Mouse (Mus musculus): Measurements from ENCODE around the gene Kcp. TPM values are rescaled to one million over a fixed set of nuclear protein-coding genes. Genes with fewer than 3 reads are reported as not detected.

Gene Kcp
- polyA plus RNA-seq, 1 experiment from 2014 or later: 2.8 TPM

- Histone ChIP-seq H3K36me3 (ENCODE audit: control insufficient read depth, insufficient read depth) (no peaks in the 10 kb centered on the region), H3K27ac (ENCODE audit: low read length) (no peak within 1 kb of the TSS), H3K4me3 (ENCODE audit: low read depth, low read length) (peak within 1 kb of the TSS; percentile 55), H3K4me1 (ENCODE audit: control insufficient read depth, low read depth, low read length) (no peaks in the 10 kb centered on the region; the same call in none of the 2 replicates), H3K4me2 (ENCODE audit: low read depth, low read length) (peak within 1 kb of the TSS; percentile 74), H3K9me3 (replicated peaks; ENCODE audit: control insufficient read depth, low read length) (no peaks in the 10 kb centered on the region), H3K9ac (ENCODE audit: low read depth, low read length) (peak within 1 kb of the TSS; percentile 40), H3K27me3 (ENCODE audit: control insufficient read depth, insufficient read depth, low read depth, low read length) (peaks cover 44% of the 10 kb centered on the region)
- peak; percentile 37 for ATAC-seq (ENCODE audit: low read depth)
- WGBS (ENCODE audit: insufficient replicate concordance): 1% methylated on average over 75 of the region's 96 CpGs
Measured at GRCm38 (mm10) chr6:29526281-29527251, 18.8 kb upstream of the Kcp start, which contains the start of gene Irf5. Irf5 (plus strand) TSS chr6:29526625.

- no peaks in the 10 kb centered on the region for H3K36me3 ChIP-seq (ENCODE audit: control insufficient read depth, insufficient read depth)
- no peak overlapping the region for H3K4me3 ChIP-seq (ENCODE audit: low read depth, low read length)
- peaks cover 44% of the 10 kb centered on the region for H3K27me3 ChIP-seq (ENCODE audit: control insufficient read depth, insufficient read depth, low read depth, low read length)
- no peaks in the 10 kb centered on the region for H3K9me3 ChIP-seq (replicated peaks; ENCODE audit: control insufficient read depth, low read length)
- H3K9ac ChIP-seq (ENCODE audit: low read depth, low read length): no peak overlapping the region
- ATAC-seq (ENCODE audit: low read depth): no peak
- H3K27ac ChIP-seq (ENCODE audit: low read length): no peak overlapping the region
- 56% methylated on average over 6 of the region's 6 CpGs for WGBS (ENCODE audit: insufficient replicate concordance)
- H3K4me1 ChIP-seq (ENCODE audit: control insufficient read depth, low read depth, low read length): no peaks in the 10 kb centered on the region; the same call in none of the 2 replicates
- H3K4me2 ChIP-seq (ENCODE audit: low read depth, low read length): no peak overlapping the region
Measured at GRCm38 (mm10) chr6:29525256-29525655, 17.5 kb upstream of the Kcp start.

GRCm38 (mm10) chr6:29524034-29524489, 16.3 kb upstream of the Kcp start:
- H3K9ac ChIP-seq (ENCODE audit: low read depth, low read length): no peak overlapping the region
- no peaks in the 10 kb centered on the region; the same call in none of the 2 replicates for H3K4me1 ChIP-seq (ENCODE audit: control insufficient read depth, low read depth, low read length)
- no peaks in the 10 kb centered on the region for H3K36me3 ChIP-seq (ENCODE audit: control insufficient read depth, insufficient read depth)
- 11% methylated on average over 6 of the region's 6 CpGs for WGBS (ENCODE audit: insufficient replicate concordance)
- no peak overlapping the region for H3K4me3 ChIP-seq (ENCODE audit: low read depth, low read length)
- peak; percentile 50; the same call in 1 of the 2 replicates for ATAC-seq (ENCODE audit: low read depth)
- no peak overlapping the region for H3K4me2 ChIP-seq (ENCODE audit: low read depth, low read length)
- H3K27ac ChIP-seq (ENCODE audit: low read length): peak overlapping the region; percentile 63
- H3K9me3 ChIP-seq (replicated peaks; ENCODE audit: control insufficient read depth, low read length): no peaks in the 10 kb centered on the region
- H3K27me3 ChIP-seq (ENCODE audit: control insufficient read depth, insufficient read depth, low read depth, low read length): peaks cover 39% of the 10 kb centered on the region

GRCm38 (mm10) chr6:29523301-29524033, 15.7 kb upstream of the Kcp start:
- H3K4me3 ChIP-seq (ENCODE audit: low read depth, low read length): no peak overlapping the region
- H3K27ac ChIP-seq (ENCODE audit: low read length): peak overlapping the region; percentile 63
- H3K4me1 ChIP-seq (ENCODE audit: control insufficient read depth, low read depth, low read length): no peaks in the 10 kb centered on the region; the same call in none of the 2 replicates
- no peak overlapping the region for H3K4me2 ChIP-seq (ENCODE audit: low read depth, low read length)
- H3K36me3 ChIP-seq (ENCODE audit: control insufficient read depth, insufficient read depth): no peaks in the 10 kb centered on the region
- 29% methylated on average over 12 of the region's 12 CpGs for whole genome bisulfite sequencing (ENCODE audit: insufficient replicate concordance)
- H3K9ac ChIP-seq (ENCODE audit: low read depth, low read length): no peak overlapping the region
- H3K27me3 ChIP-seq (ENCODE audit: control insufficient read depth, insufficient read depth, low read depth, low read length): peaks cover 33% of the 10 kb centered on the region
- no peaks in the 10 kb centered on the region for H3K9me3 ChIP-seq (replicated peaks; ENCODE audit: control insufficient read depth, low read length)
- no peak for ATAC-seq (ENCODE audit: low read depth)

- WGBS (ENCODE audit: insufficient replicate concordance): 46% methylated on average over 6 of the region's 6 CpGs
- Histone ChIP-seq H3K27ac (ENCODE audit: low read length) (no peak overlapping the region), H3K4me2 (ENCODE audit: low read depth, low read length) (no peak overlapping the region), H3K27me3 (ENCODE audit: control insufficient read depth, insufficient read depth, low read depth, low read length) (peaks cover 26% of the 10 kb centered on the region), H3K9ac (ENCODE audit: low read depth, low read length) (no peak overlapping the region), H3K36me3 (ENCODE audit: control insufficient read depth, insufficient read depth) (no peaks in the 10 kb centered on the region), H3K4me3 (ENCODE audit: low read depth, low read length) (no peak overlapping the region), H3K4me1 (ENCODE audit: control insufficient read depth, low read depth, low read length) (no peaks in the 10 kb centered on the region; the same call in none of the 2 replicates), H3K9me3 (replicated peaks; ENCODE audit: control insufficient read depth, low read length) (no peaks in the 10 kb centered on the region)
- no peak for ATAC-seq (ENCODE audit: low read depth)
Measured at GRCm38 (mm10) chr6:29522626-29523300, 15.0 kb upstream of the Kcp start.

- Histone ChIP-seq H3K9ac (ENCODE audit: low read depth, low read length) (no peak overlapping the region), H3K36me3 (ENCODE audit: control insufficient read depth, insufficient read depth) (no peaks in the 10 kb centered on the region), H3K4me2 (ENCODE audit: low read depth, low read length) (no peak overlapping the region), H3K27me3 (ENCODE audit: control insufficient read depth, insufficient read depth, low read depth, low read length) (no peaks in the 10 kb centered on the region), H3K9me3 (replicated peaks; ENCODE audit: control insufficient read depth, low read length) (no peaks in the 10 kb centered on the region), H3K4me1 (ENCODE audit: control insufficient read depth, low read depth, low read length) (no peaks in the 10 kb centered on the region), H3K27ac (ENCODE audit: low read length) (no peak overlapping the region), H3K4me3 (ENCODE audit: low read depth, low read length) (no peak overlapping the region)
- WGBS (ENCODE audit: insufficient replicate concordance): 5% methylated on average over 5 of the region's 5 CpGs
- ATAC-seq (ENCODE audit: low read depth): no peak
Measured at GRCm38 (mm10) chr6:29517139-29517538, 9.4 kb upstream of the Kcp start.

- Histone ChIP-seq H3K9ac (ENCODE audit: low read depth, low read length) (no peak overlapping the region), H3K4me1 (ENCODE audit: control insufficient read depth, low read depth, low read length) (no peaks in the 10 kb centered on the region), H3K4me3 (ENCODE audit: low read depth, low read length) (peak overlapping the region; percentile 7; the same call in 1 of the 2 replicates), H3K36me3 (ENCODE audit: control insufficient read depth, insufficient read depth) (no peaks in the 10 kb centered on the region), H3K9me3 (replicated peaks; ENCODE audit: control insufficient read depth, low read length) (no peaks in the 10 kb centered on the region), H3K27me3 (ENCODE audit: control insufficient read depth, insufficient read depth, low read depth, low read length) (peaks cover 5% of the 10 kb centered on the region), H3K27ac (ENCODE audit: low read length) (no peak overlapping the region), H3K4me2 (ENCODE audit: low read depth, low read length) (peak overlapping the region; percentile 30)
- WGBS (ENCODE audit: insufficient replicate concordance): 1% methylated on average over 11 of the region's 11 CpGs
- peak; percentile 78 for ATAC-seq (ENCODE audit: low read depth)
Measured at GRCm38 (mm10) chr6:29513284-29513683, 5.5 kb upstream of the Kcp start.

- Histone ChIP-seq H3K27ac (ENCODE audit: low read length) (no peak overlapping the region), H3K4me1 (ENCODE audit: control insufficient read depth, low read depth, low read length) (no peaks in the 10 kb centered on the region), H3K9ac (ENCODE audit: low read depth, low read length) (no peak overlapping the region), H3K4me3 (ENCODE audit: low read depth, low read length) (no peak overlapping the region), H3K27me3 (ENCODE audit: control insufficient read depth, insufficient read depth, low read depth, low read length) (peaks cover 31% of the 10 kb centered on the region), H3K36me3 (ENCODE audit: control insufficient read depth, insufficient read depth) (no peaks in the 10 kb centered on the region), H3K4me2 (ENCODE audit: low read depth, low read length) (no peak overlapping the region), H3K9me3 (replicated peaks; ENCODE audit: control insufficient read depth, low read length) (no peaks in the 10 kb centered on the region)
- 49% methylated on average over 2 of the region's 2 CpGs for WGBS (ENCODE audit: insufficient replicate concordance)
- no peak for ATAC-seq (ENCODE audit: low read depth)
Measured at GRCm38 (mm10) chr6:29509086-29509485, 1.3 kb upstream of the Kcp start.

Data from liver, embryonic 16.5 days (tissue).